Mouse (Mus musculus): ENCODE data around the gene Castor1. TPM values are rescaled to one million over a fixed set of nuclear protein-coding genes. Genes with fewer than 3 reads are reported as not detected.

Castor1 gene
- polyA plus RNA-seq, 1 experiment from 2014 or later, result 4.6 TPM

DNA sequence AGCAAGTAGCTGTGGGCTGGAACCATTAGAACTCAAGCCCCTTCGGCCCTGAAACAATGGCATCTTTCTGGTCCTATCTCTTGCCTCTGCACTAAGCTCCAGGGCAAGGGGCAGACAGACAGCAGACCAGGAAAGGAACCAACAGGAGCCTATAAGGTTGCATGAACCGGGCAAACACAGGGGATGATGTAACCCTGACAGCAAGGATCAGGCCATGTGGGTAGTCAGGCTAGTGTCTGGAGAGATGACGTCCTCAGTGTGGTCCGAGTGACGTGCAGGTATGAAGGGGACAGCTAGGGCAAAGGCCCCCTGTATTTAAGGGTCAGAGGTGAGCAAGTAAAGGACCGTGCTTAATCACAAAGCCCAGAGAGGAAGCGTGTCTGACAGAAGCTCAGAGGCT, 32.3 kb downstream of the Castor1 start:
- no peaks in the 10 kb centered on the region for H3K9me3 ChIP-seq
- no peaks in the 10 kb centered on the region for H3K36me3 ChIP-seq
- no peak for ATAC-seq (ENCODE audit: extremely low read depth, insufficient number of reproducible peaks, low FRiP score, low TSS enrichment)
- WGBS, result 70% methylated on average over 7 of the region's 7 CpGs
- no peak overlapping the region for H3K4me3 ChIP-seq
- H3K27me3 ChIP-seq (replicated peaks), result no peaks in the 10 kb centered on the region
- H3K9ac ChIP-seq, result no peak overlapping the region
- no peak overlapping the region for H3K4me2 ChIP-seq
- no peak overlapping the region for H3K27ac ChIP-seq (replicated peaks)
- no peaks in the 10 kb centered on the region for H3K4me1 ChIP-seq

DNA sequence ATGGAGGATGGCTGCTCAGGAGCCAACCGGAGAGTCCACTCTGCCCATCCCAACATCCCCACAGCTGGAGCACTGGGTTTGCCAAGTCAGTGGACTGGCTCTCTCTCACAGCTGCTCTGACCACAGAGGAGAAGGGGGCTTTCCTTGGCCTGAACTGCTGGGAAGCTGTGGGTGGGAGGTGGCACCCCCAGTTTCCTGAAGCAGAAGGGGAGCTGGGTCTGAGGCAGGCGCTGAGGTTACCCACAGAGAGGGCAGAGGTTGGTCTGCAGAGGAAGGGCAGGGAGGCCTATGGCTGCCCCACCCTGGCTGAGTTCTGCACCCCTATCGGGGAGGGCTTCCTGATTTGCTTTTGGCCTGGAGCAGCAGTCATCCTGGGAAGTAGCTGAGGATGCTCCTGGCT, 33.4 kb downstream of the Castor1 start:
- H3K9ac ChIP-seq, result no peak overlapping the region
- H3K9me3 ChIP-seq, result no peaks in the 10 kb centered on the region
- no peak overlapping the region for H3K4me3 ChIP-seq
- H3K4me1 ChIP-seq, result no peaks in the 10 kb centered on the region
- no peak overlapping the region for H3K4me2 ChIP-seq
- no peak overlapping the region for H3K27ac ChIP-seq (replicated peaks)
- H3K27me3 ChIP-seq (replicated peaks), result no peaks in the 10 kb centered on the region
- ATAC-seq (ENCODE audit: extremely low read depth, insufficient number of reproducible peaks, low FRiP score, low TSS enrichment), result no peak
- H3K36me3 ChIP-seq, result no peaks in the 10 kb centered on the region
- 73% methylated on average over 3 of the region's 3 CpGs for WGBS

DNA sequence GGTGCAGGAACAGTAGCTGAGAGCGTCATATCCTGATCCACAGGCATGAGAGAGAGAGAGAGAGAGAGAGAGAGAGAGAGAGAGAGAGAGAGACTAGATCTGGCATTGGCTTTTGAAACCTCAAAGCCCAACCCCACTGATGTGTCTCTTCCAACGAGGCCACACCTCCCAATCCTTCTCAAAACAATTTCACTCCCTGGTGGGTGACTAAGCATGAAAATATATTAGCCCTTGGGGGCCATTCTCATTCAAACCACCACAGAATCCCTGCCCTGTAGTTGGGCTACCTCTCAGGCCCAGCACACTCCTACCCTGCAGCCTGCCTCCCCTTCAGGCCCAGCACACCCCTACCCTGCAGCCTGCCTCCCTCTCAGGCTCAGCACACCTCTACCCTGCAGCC, 34.9 kb downstream of the Castor1 start:
- 70% methylated on average over 2 of the region's 2 CpGs for WGBS
- Histone ChIP-seq H3K4me3 (no peak overlapping the region), H3K9ac (no peak overlapping the region), H3K27ac (replicated peaks) (no peak overlapping the region), H3K4me1 (no peaks in the 10 kb centered on the region), H3K4me2 (no peak overlapping the region), H3K9me3 (no peaks in the 10 kb centered on the region), H3K27me3 (replicated peaks) (0 out of 2 replicates have a peak, but pooled peaks cover 3% of the 10 kb centered on the region), H3K36me3 (no peaks in the 10 kb centered on the region)
- no peak for ATAC-seq (ENCODE audit: extremely low read depth, insufficient number of reproducible peaks, low FRiP score, low TSS enrichment)

DNA sequence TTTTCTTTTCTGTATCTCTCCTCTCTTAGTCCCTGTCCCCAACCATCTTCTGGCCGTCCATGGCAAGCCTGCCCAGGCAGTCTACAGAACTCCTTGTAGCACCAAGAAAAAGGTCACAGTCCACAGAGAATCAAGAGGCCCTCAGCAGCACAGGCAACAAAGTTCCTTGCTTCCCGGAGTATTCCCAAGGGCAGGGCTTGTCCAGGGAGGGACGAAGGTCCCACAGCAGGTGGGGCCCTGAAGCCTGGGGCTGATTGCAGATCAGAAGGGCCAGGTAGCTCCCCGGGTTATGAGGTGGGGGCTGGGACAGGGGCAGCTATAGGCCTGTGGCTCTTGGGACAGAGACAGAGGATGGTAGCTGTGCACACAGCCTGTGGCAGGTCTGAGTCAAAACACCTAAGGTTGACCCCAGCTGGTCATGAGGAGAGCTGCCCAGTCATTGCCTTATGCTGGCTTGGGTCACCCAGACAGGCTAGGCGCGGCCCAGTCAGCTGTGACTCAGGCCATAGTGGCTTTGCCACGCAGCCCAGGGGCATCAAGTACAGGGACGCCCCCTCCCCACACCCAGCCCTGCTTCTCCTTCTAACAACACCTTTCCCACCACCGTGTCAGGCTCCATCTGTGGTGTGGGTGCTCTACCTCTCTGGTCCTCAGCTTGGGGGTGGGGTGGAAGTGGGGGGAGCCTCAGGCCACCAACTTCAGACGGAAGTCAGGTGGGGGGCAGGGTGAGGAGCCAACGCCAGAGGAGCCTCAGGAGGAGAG, 39.0 kb downstream of the Castor1 start, which contains the start of gene Lif:
Gene Lif, plus strand, starts transcription at position 712 of the 762 bp plus-strand sequence.
- Histone ChIP-seq H3K9me3 (no peaks in the 10 kb centered on the region), H3K27me3 (replicated peaks) (0 out of 2 replicates have a peak, but pooled peaks cover 10% of the 10 kb centered on the region), H3K27ac (replicated peaks) (no peak within 1 kb of the TSS), H3K4me2 (no peak within 1 kb of the TSS), H3K4me3 (no peak within 1 kb of the TSS), H3K36me3 (no peaks in the 10 kb centered on the region), H3K4me1 (peaks cover 23% of the 10 kb centered on the region), H3K9ac (no peak within 1 kb of the TSS)
- 57% methylated on average over 11 of the region's 11 CpGs for WGBS
- no peak; the same call in 1 of the 2 replicates for ATAC-seq (ENCODE audit: extremely low read depth, insufficient number of reproducible peaks, low FRiP score, low TSS enrichment)

DNA sequence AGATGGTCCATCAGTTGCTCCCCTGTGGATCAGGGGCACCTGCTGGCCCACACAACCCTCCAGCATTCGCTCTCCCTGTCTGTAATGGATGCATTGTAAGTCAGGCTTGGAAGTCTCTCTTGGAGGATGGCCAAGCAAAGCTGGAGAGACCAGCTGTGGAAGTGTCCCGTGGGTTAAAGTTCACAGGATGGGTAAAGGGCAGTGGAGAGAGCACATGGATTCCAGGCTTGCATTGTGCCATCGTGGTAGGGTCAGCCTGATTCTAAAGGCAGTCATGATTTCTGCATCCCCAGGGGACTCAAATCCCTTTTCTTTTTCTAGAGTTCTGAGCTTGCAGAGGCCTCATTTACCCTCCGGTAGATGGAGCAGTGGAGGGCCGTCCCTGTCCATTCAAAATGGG, 39.7 kb downstream of the Castor1 start:
- H3K4me3 ChIP-seq, result no peak overlapping the region
- H3K27ac ChIP-seq (replicated peaks), result no peak overlapping the region
- WGBS, result 53% methylated on average over 5 of the region's 5 CpGs
- no peaks in the 10 kb centered on the region for H3K36me3 ChIP-seq
- H3K4me2 ChIP-seq, result no peak overlapping the region
- no peaks in the 10 kb centered on the region for H3K9me3 ChIP-seq
- H3K9ac ChIP-seq, result no peak overlapping the region
- ATAC-seq (ENCODE audit: extremely low read depth, insufficient number of reproducible peaks, low FRiP score, low TSS enrichment), result no peak
- 0 out of 2 replicates have a peak, but pooled peaks cover 10% of the 10 kb centered on the region for H3K27me3 ChIP-seq (replicated peaks)
- H3K4me1 ChIP-seq, result peaks cover 31% of the 10 kb centered on the region

DNA sequence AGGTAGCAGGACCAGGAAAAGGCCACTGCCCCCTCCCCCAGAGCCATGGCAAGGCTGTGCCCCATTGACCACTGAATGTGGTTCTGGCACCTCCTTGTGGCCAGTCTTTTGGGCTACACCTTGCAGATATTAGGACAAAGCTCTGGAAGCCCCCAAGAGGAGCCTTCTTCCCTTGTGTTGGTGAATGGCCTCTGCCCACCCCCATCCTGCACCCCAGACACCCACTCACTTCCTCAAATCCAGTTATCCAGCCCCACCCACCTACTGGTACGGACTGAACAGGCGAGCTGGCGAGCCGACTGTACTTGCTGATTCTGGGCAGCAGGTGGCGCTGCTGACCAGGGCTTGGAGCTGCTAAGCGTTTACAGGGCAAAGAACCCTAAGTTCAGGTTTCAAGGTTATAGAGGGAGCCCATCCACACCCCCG, 40.6 kb downstream of the Castor1 start:
- WGBS, result under 1% methylated on average over 7 of the region's 7 CpGs

DNA sequence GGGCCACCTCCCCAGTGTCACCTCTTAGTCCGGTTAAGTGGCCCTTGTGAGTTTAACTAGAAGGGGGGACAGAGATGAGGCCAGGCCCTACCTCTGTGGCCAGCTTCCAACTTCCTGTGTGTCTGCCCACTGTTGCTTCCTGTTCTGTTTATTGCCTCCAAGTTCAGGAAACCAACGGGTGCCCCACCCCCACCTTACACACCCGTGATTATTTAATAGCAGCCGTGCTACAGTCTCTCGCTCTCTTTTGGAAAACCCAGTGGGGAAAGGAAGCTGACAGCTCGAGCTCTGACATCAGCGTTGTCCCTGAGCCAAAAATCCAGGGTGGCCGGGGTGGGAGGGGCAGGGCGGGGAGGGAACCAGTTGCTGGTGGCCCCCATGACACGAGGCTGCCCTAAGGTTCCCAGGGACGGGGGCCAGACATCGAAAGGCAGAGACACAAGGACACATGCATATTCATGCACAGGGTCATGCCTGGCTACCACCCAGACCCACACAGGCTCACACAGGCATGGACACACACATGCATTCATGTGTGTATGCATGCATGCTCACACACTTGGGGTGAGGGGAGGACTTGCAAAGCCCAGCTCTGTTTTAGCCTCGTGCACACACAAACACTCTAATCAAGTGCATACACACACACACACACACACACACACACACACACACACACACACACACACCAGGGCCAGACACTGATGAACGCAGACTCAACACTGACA, 42.6 kb downstream of the Castor1 start:
- 31% methylated on average over 14 of the region's 14 CpGs for WGBS
- no peak for ATAC-seq (ENCODE audit: extremely low read depth, insufficient number of reproducible peaks, low FRiP score, low TSS enrichment)
- peak overlapping the region; percentile 63 for H3K9ac ChIP-seq
- H3K36me3 ChIP-seq, result no peaks in the 10 kb centered on the region
- H3K4me2 ChIP-seq, result peak overlapping the region; percentile 50
- no peaks in the 10 kb centered on the region for H3K9me3 ChIP-seq
- H3K27me3 ChIP-seq (replicated peaks), result peaks cover 36% of the 10 kb centered on the region
- peak overlapping the region; percentile 57 for H3K27ac ChIP-seq (replicated peaks)
- H3K4me3 ChIP-seq, result no peak overlapping the region
- peaks cover 50% of the 10 kb centered on the region for H3K4me1 ChIP-seq

More for the DNA sequence above, 40.6 kb downstream of the Castor1 start:
- Histone ChIP-seq H3K9ac (no peak overlapping the region), H3K4me1 (peaks cover 40% of the 10 kb centered on the region), H3K4me2 (peak overlapping the region; percentile 62), H3K27ac (replicated peaks) (no peak overlapping the region), H3K27me3 (replicated peaks) (peaks cover 17% of the 10 kb centered on the region; the same call in 1 of the 2 replicates), H3K9me3 (no peaks in the 10 kb centered on the region), H3K36me3 (no peaks in the 10 kb centered on the region), H3K4me3 (peak overlapping the region; percentile 27; the same call in 1 of the 2 replicates)
- 0 out of 2 replicates have a peak, but pooled peaks have one; percentile 10 for ATAC-seq (ENCODE audit: extremely low read depth, insufficient number of reproducible peaks, low FRiP score, low TSS enrichment)

DNA sequence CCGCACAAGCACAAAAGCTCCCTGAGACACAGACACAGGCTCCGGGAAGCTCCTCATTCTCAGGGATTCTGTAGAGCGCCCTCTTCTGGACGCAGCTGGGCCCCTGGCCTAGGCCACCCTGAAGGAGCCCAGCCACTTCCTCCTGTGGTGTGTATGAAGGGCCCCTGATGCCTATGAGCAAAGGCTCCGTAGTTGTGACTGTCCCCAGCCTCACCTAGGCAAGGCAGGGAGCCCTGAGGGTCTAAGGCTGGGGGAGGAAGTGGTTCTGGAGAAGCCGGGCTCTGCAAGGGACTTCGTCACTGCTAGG, 43.1 kb downstream of the Castor1 start:
- peaks cover 53% of the 10 kb centered on the region for H3K4me1 ChIP-seq
- WGBS, result 52% methylated on average over 7 of the region's 7 CpGs
- H3K27me3 ChIP-seq (replicated peaks), result peaks cover 41% of the 10 kb centered on the region
- H3K9me3 ChIP-seq, result no peaks in the 10 kb centered on the region
- H3K9ac ChIP-seq, result no peak overlapping the region
- H3K4me3 ChIP-seq, result no peak overlapping the region
- H3K36me3 ChIP-seq, result no peaks in the 10 kb centered on the region
- ATAC-seq (ENCODE audit: extremely low read depth, insufficient number of reproducible peaks, low FRiP score, low TSS enrichment), result no peak
- H3K4me2 ChIP-seq, result no peak overlapping the region
- peak overlapping the region; percentile 57 for H3K27ac ChIP-seq (replicated peaks)

DNA sequence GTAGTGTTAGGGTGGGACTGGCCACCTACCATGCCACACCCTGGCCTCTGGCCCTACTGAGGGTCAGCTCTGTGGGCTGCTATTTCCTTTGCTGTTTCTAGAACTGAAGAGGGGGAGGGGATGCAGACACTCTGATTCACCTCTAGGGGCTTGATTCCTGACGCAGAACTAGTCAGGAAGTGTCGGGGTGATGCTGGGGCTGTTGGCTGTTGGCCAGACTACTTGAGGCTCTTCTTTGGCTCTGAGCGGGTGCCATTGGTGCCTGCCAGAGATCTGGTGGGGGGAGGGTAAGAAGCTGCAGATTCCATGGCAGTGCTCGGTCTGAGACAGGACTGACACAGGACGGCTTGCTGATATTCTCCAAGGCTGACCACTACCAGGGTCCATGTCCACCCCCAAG, 43.9 kb downstream of the Castor1 start:
- Histone ChIP-seq H3K9me3 (no peaks in the 10 kb centered on the region), H3K9ac (no peak overlapping the region; the same call in 1 of the 2 replicates), H3K36me3 (no peaks in the 10 kb centered on the region), H3K27me3 (replicated peaks) (peaks cover 49% of the 10 kb centered on the region), H3K4me2 (peak overlapping the region; percentile 28; the same call in 1 of the 2 replicates), H3K4me3 (no peak overlapping the region), H3K4me1 (peaks cover 56% of the 10 kb centered on the region), H3K27ac (replicated peaks) (peak overlapping the region; percentile 57; the same call in 1 of the 2 replicates)
- ATAC-seq (ENCODE audit: extremely low read depth, insufficient number of reproducible peaks, low FRiP score, low TSS enrichment), result no peak; the same call in 1 of the 2 replicates
- 9% methylated on average over 5 of the region's 5 CpGs for WGBS

DNA sequence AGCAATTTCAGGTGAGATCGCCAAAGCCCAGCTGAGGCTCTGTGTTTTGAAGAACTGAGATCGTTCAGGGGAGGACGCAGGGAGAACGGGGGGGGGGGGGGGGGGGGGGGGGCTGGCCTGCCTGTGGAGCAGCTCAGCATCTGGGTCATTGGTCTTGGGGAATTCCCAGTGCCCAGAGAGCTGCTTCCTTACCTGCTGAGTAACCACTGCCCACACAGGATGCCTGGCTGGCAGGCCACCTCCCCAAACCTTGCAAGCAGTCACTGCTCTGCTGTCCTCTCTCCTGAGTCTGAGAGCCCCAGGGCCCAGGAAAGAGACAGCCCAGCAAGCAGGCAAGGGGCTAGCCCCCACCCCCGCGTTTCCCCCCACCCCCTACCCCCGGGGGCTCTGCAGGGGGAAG, 44.8 kb downstream of the Castor1 start:
- Histone ChIP-seq H3K4me3 (no peak overlapping the region), H3K9ac (0 out of 2 replicates have a peak overlapping the region, but pooled peaks have one; percentile 28), H3K4me1 (peaks cover 61% of the 10 kb centered on the region), H3K27me3 (replicated peaks) (peaks cover 56% of the 10 kb centered on the region), H3K27ac (replicated peaks) (no peak overlapping the region), H3K36me3 (no peaks in the 10 kb centered on the region), H3K9me3 (no peaks in the 10 kb centered on the region), H3K4me2 (no peak overlapping the region)
- WGBS, result 21% methylated on average over 4 of the region's 7 CpGs
- ATAC-seq (ENCODE audit: extremely low read depth, insufficient number of reproducible peaks, low FRiP score, low TSS enrichment), result no peak

DNA sequence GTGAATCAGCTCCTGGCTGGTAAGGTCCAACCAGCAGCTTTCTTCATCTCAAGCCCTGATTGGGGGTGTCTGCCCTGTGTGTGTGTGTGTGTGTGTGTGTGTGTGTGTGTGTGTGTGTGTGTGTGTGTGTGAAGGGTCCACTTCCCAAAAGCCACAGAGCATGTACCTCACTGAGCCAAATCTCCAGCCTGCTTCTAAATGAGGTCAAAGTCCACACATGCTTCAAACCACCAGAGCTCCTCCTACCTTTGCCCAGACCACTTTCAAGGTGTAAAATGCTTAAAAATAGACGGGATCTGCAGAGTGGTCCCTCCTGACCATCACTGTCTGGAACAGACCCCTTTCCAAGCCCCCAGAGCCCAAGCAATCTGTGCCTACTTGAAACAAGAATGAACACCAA, 45.3 kb downstream of the Castor1 start:
- Histone ChIP-seq H3K27ac (replicated peaks) (no peak overlapping the region), H3K4me1 (peaks cover 61% of the 10 kb centered on the region), H3K36me3 (no peaks in the 10 kb centered on the region), H3K9ac (0 out of 2 replicates have a peak overlapping the region, but pooled peaks have one; percentile 28), H3K9me3 (no peaks in the 10 kb centered on the region), H3K4me2 (no peak overlapping the region), H3K27me3 (replicated peaks) (peaks cover 60% of the 10 kb centered on the region), H3K4me3 (no peak overlapping the region)
- 37% methylated on average over 1 of the region's 1 CpGs for WGBS
- no peak for ATAC-seq (ENCODE audit: extremely low read depth, insufficient number of reproducible peaks, low FRiP score, low TSS enrichment)

Data from heart, embryonic 13.5 days (tissue).